Mouse (Mus musculus): Measurements from ENCODE around the gene Fibp. TPM values are rescaled to one million over a fixed set of nuclear protein-coding genes. Genes with fewer than 3 reads are reported as not detected.
A peak's percentile ranks its signal among the peaks of the same experiment; 100 is the strongest.

The Fibp gene
- total RNA-seq (2021): 10 to 100 TPM; 95.7 to 97.4 TPM
- long read RNA-seq, transcript Fibp-205 (10 exons, 1,209 nt): major isoform, 8 of 31 reads
- long read RNA-seq, partial matches to known transcripts: 11 of 31 reads
- long read RNA-seq, other reads (novel, unspliced or antisense): 9 of 31 reads

DNA sequence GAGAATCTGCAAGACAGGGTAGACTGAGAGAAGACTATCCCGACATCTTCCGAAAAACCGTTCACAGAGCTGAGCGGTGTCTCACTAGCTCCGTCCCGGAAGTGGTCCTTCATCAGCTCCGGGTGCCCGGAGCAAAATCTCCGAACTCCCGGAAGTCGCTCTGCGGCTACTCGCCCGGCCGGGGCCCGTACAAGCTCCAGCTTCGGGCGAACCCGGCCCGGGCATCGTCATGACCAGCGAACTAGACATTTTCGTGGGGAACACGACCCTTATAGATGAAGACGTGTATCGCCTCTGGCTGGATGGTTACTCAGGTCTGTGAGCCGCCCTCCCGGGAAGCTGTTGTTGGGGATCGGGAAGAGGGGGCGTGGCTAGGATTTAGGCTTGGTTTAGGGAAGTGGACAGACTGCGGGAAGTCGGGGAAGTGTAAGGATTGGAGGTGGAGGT lies at the start of gene Fibp:
Gene Fibp (plus strand): TSS at position 151 of the 447 bp plus-strand sequence.
- DNase-seq (ENCODE audit: low spot score in 2 of 2): peak; percentile 81 to 91

- no peak for DNase-seq (ENCODE audit: low spot score in 2 of 2)
Observed at GRCm38 (mm10) chr19:5410641-5411040, 49.8 kb upstream of the Fibp start.

DNA sequence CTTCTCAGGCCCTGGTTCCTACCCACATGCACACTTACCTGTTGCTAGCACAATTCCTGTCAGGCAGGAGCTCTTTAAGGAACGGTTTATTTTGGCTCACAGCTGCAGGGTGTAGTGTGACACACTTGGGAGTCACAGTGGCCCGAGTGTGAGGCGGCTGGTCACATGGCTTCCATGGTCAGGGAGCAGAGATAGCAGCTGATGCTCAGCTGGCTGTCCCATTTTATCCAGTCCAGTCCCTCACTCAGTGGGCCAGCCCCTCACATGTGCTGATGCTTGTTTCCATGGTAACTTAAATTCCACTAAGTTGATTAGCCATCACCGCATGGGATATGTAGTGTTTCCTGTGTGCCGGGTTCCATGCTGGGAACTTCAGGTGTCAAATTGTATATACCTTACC lies 48.5 kb upstream of the Fibp start:
- DNase-seq (ENCODE audit: low spot score in 2 of 2): no peak

GRCm38 (mm10) chr19:5413840-5414239 lies 46.6 kb upstream of the Fibp start:
- no peak for DNase-seq (ENCODE audit: low spot score in 2 of 2)

GRCm38 (mm10) chr19:5414534-5414957 lies 45.9 kb upstream of the Fibp start:
- DNase-seq (ENCODE audit: low spot score in 2 of 2): peak in 1 of 2 experiments; percentile 55

- DNase-seq (ENCODE audit: low spot score in 2 of 2): no peak
Observed at GRCm38 (mm10) chr19:5418750-5419466, 41.5 kb upstream of the Fibp start.

- no peak for DNase-seq (ENCODE audit: low spot score in 2 of 2)
Observed at GRCm38 (mm10) chr19:5419630-5420029, 40.8 kb upstream of the Fibp start.

GRCm38 (mm10) chr19:5420579-5420978 lies 39.8 kb upstream of the Fibp start:
- DNase-seq (ENCODE audit: low spot score in 2 of 2): no peak

- DNase-seq (ENCODE audit: low spot score in 2 of 2): no peak
Observed at GRCm38 (mm10) chr19:5421784-5422183, 38.6 kb upstream of the Fibp start.

DNA sequence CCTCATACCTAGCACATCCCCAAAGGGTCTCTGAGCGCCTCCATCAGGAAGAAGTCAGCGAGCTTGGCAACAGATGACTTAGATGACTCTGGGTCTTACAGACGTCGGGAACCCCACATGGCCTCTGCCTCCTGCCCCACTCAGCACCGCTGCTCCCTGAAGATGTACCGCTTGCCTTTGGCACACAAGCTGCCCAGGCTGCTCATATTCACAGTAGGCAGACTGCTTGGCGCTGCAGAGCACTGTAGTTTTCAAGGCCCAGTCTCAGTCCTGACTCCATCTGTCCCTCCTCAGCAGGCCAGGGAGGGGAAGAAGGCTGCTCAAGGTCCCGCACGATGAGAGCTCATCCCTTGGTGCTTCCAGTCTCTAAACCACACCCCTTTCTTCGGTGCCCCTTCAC lies 38.1 kb upstream of the Fibp start:
- DNase-seq (ENCODE audit: low spot score in 2 of 2): no peak

GRCm38 (mm10) chr19:5422895-5423443 lies 37.4 kb upstream of the Fibp start:
- DNase-seq (ENCODE audit: low spot score in 2 of 2): no peak

DNA sequence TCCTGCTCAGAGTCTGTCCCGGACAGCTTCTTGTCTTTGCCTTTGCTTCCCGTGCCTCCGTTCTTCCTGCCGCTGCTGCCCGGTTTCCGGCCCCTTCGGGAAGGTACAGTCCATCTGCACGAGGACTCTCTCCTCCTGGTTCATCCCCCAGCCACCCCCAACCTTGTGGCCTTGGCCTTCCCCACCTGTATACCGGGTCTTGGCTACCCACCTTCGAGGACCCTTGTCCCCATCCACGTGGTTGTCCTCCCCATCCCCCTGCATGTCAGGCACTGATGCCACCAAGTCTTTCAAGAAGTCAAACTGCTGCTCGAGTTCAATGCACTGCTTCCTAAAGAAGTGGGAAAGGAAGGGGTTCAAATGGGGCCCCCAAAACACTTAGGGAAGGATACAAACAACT lies 36.9 kb upstream of the Fibp start:
- no peak for DNase-seq (ENCODE audit: low spot score in 2 of 2)

- no peak for DNase-seq (ENCODE audit: low spot score in 2 of 2)
Observed at GRCm38 (mm10) chr19:5424092-5424781, 36.2 kb upstream of the Fibp start.

- DNase-seq (ENCODE audit: low spot score in 2 of 2): peak; percentile 89 to 94
Observed at GRCm38 (mm10) chr19:5424782-5425741, 35.4 kb upstream of the Fibp start, which contains the start of the genes Drap1 and AI837181. TSS of gene Drap1 (minus strand) at chr19:5424979. TSS of gene AI837181 (plus strand) at chr19:5425144.

DNA sequence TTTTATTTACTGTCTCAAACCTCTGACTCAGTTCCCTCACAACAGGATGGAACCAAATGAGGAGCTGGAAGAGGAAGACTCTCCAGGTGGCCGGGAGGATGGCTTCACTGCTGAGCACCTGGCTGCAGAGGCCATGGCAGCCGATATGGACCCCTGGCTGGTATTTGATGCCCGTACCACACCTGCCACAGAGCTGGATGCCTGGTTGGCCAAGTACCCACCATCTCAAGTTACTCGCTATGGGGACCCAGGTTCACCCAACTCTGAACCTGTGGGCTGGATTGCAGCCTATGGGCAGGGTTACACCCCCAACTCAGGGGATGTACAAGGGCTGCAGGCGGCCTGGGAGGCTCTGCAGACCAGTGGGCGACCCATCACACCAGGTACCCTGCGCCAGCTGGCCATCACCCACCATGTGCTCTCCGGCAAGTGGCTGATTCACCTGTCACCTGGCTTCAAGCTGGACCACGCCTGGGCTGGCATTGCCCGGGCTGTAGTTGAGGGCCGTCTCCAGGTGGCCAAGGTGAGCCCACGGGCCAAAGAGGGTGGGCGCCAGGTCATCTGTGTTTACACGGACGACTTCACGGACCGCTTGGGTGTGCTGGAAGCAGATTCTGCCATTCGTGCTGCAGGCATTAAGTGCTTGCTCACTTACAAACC lies 34.4 kb upstream of the Fibp start:
- DNase-seq (ENCODE audit: low spot score in 2 of 2): no peak

DNA sequence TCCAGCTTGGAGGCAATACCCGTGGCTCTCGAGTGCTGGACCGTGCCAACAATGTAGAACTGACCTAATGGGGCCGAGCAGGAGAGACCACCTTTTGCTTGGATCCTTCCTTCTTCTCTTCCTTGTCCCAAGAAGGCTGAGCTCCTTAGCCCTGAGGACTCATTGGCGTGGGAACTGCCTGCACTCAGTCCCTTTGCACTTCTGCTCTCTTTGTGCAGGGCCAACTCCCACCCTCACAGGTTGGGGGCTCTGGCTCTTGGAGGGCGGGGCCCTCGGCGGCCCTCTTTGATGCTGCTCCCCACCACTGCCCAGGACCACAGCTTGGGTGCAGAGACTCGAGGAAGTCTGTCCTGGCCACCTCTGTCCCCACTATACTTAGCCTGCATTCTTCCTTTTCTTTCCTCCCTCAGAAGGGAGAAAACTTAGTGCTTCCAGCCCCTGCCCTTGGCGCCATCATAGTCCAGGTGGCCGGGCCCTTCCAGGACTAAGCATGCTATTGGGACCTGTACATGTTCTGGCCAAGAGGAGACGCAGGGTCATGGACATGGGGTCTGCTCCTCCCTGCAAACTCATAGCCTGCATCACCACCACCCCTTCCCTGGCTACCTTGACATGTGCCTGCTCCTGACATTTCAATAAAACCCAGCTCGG lies 33.6 kb upstream of the Fibp start:
- no peak for DNase-seq (ENCODE audit: low spot score in 2 of 2)

GRCm38 (mm10) chr19:5428083-5428482 lies 32.3 kb upstream of the Fibp start:
- no peak for DNase-seq (ENCODE audit: low spot score in 2 of 2)

- no peak for DNase-seq (ENCODE audit: low spot score in 2 of 2)
Observed at GRCm38 (mm10) chr19:5429219-5429618, 31.2 kb upstream of the Fibp start.

GRCm38 (mm10) chr19:5429806-5430205 lies 30.6 kb upstream of the Fibp start:
- DNase-seq (ENCODE audit: low spot score in 2 of 2): no peak

- no peak for DNase-seq (ENCODE audit: low spot score in 2 of 2)
Observed at GRCm38 (mm10) chr19:5430408-5430807, 30.0 kb upstream of the Fibp start.
